Mouse (Mus musculus) cerebellum, adult 2 months (tissue): ENCODE data around the gene Rfc3. TPM values are rescaled to one million over a fixed set of nuclear protein-coding genes. Genes with fewer than 3 reads are reported as not detected.
"Not testable (repeated sequence)": the region's sequence is repeated elsewhere in the genome, so short reads cannot be mapped to it uniquely, and the experiment has no call there.

Source experiments
- DNase-seq, 2 experiments: peaks; one replicate each; pipeline ENCODE4 v3.0.0; 2021
- H3K27ac ChIP-seq: fragments of 200-500 bp; 2 replicates; pipeline ENCODE4 v1.5.1; 2012; ENCODE audit warnings: low read length, control low read depth, inconsistent platforms; ENCODE audit not compliant: insufficient read depth
- H3K27me3 ChIP-seq: fragments of 200-500 bp; 2 replicates; pipeline ENCODE4 v1.6.1; 2012; ENCODE audit warnings: inconsistent platforms, mild to moderate bottlenecking, low read length, moderate library complexity; ENCODE audit not compliant: control insufficient read depth, insufficient read depth
- H3K4me1 ChIP-seq: fragments of 200-500 bp; 2 replicates; pipeline ENCODE4 v1.6.1; 2011; ENCODE audit warnings: low read length; ENCODE audit not compliant: control insufficient read depth, insufficient read depth
- H3K4me3 ChIP-seq: fragments of 200-500 bp; replicated peaks from 2 replicates; pipeline ENCODE3; 2011; ENCODE audit warnings: mild to moderate bottlenecking, low read depth, low read length, control low read depth; ENCODE audit not compliant: insufficient read depth
- CTCF ChIP-seq: fragments of 200-500 bp; IDR thresholded peaks from 2 replicates; pipeline ENCODE4 v1.5.1; 2011; ENCODE audit warnings: low read depth, mild to moderate bottlenecking, control low read depth, low read length, moderate library complexity, borderline replicate concordance; ENCODE audit not compliant: insufficient read depth
- POLR2A ChIP-seq: fragments of 200-500 bp; IDR thresholded peaks from 2 replicates; pipeline ENCODE4 v1.6.1; 2011; ENCODE audit warnings: low read length, control low read depth, borderline replicate concordance; ENCODE audit not compliant: insufficient read depth
- WGBS: fragments of 180-500 bp; shearing (Covaris S2); methylation state at CpG from one replicate; pipeline ENCODE4 v1.1.7; 2018; 5-methylcytosine and 5-hydroxymethylcytosine counted together
- polyA plus RNA-seq: library from polyadenylated mRNA; depleted of rRNA; stranded (reverse); fragments of >200 nt; gene quantifications from 2 replicates; pipeline ENCODE4 v1.2.3, GENCODE M21; 2012; rRNA removed

Gene Rfc3
- polyA plus RNA-seq = 12.7 and 13.2 TPM in 2 replicates

DNA sequence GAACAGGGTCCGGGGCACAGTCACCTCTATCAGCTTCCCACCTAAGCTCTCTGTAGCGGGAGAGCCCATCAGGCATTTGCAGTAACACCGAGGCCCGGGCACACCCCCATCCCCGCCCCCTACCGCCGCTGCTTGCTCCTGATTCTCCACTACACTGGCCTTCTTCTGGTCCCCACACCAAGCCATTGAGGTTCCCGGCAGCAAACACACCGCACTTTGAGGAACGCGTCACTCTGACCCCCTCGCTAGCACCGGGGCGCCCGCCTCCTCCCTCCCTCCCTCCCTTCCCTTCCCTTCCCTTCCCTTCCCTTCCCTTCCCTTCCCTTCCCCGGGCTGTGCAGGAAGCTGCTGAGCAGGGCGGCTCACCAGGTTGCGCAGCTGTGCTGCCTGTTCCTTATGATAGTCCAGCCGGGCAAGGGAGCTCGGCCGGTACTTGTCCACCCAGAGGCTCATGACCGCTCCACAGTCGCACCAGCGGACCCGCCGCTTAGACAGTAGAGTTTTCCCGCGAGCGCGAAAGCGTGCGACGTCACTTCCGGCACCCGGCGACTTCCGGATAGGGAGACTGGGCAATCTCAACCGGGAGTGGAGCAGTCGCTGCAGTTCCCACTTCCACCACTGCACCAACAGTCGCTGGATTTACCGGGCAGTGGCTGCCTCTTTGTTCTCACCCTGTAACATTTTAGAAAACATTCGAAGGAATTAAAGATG is at the start of gene Rfc3:
Gene Rfc3, minus strand, starts transcription at position 543 of the 711 bp plus-strand sequence.
- TF ChIP-seq POLR2A (peak; percentile 35; the same call in 1 of the 2 replicates), CTCF (peak; percentile 70)
- no peaks in the 10 kb centered on the region for H3K4me1 ChIP-seq
- H3K27me3 ChIP-seq = no peaks in the 10 kb centered on the region
- H3K4me3 ChIP-seq = peak within 1 kb of the TSS; percentile 92
- H3K27ac ChIP-seq = no peak within 1 kb of the TSS
- WGBS = under 1% methylated on average over 41 of the region's 42 CpGs
- peak; percentile 92 to 95 for DNase-seq

DNA sequence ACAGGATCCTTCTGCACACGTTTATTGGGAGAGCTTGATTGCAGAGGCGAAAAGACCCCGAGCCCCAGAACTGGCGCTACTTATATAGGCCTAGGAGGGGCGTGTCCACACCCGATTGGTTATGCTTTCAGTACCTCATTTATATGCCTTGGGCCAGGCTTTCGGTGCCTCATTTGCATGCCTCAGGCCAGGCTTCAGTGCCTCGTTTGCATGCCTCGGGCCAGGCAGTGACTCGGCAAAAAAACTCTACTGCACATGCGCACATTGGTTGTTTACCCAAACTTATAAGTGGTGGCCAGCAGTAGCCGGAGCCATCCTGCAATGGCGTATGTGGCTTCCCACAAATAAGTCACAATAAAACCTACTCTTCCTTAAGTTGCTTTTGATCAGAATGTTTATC is 42.6 kb upstream of the Rfc3 start:
- DNase-seq, H3K27me3 ChIP-seq, H3K4me1 ChIP-seq, H3K27ac ChIP-seq, H3K4me3 ChIP-seq: not testable (repeated sequence)
- WGBS = 84% methylated on average over 13 of the region's 13 CpGs

DNA sequence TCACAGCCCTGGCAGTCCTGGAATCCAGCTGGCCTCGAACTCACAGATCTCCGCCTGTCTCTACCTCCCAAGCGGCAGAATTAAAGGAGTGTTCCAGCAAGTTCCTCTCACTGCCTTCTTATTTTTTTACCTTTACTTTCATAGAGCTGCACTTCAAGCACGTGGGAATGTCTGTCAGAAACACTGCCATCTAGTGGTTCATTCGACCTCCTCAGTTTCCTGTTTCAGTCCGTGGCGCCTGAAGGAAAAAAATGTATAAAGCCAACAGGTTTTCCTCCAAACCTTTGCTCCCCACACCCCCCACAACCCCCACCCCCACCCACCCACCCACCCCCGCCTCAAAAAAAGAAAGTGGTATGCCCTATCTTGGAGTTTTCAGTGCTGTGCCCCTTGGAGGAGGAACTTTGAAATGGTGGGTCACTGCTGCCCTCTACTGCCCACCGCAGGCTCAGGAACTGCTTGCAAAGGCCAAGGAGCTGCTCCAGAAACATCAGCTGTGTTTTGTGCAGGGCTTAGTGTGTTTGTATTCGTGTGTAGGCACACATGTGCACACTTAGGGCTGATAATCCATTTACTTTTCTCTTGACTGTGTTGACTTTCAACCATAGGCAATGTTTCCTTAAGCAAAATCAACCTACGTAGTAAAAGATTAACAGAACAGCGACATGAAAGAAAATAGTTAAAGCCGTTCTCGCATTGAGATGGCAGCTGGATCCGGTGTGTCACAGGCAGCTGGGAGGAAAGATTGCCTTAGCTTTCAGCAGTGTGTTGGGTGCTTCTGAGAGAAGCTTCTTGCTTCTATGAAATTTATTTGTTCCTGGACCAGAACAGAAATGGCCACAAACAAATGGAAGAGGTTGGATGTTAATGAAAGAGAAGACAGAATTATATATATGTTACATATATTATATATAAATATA is 35.8 kb upstream of the Rfc3 start:
- Histone ChIP-seq H3K27me3 (no peaks in the 10 kb centered on the region), H3K4me1 (no peaks in the 10 kb centered on the region), H3K27ac (no peak overlapping the region), H3K4me3 (no peak overlapping the region)
- DNase-seq = peak; percentile 40 to 58
- WGBS = 26% methylated on average over 15 of the region's 15 CpGs
- TF ChIP-seq CTCF (peak; percentile 60), POLR2A (no peak)

DNA sequence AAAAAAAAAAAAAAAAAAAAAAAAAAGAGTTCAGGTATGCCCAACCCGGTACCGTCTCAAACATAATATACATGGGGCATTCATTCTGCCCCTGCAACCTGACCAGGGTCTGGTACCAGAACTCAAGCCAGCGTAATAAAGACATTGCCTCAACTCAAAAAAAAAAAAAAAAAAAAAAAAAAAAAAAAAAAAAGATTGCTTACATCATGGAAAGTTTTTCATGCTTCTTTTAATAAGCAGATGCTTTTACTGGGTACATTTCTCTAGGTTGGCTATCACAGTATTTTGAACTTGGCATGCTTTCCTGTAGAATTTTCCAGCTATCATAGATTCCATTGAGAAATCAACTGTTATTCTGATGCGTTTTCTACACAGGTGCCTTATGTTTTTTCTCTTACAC is 11.2 kb upstream of the Rfc3 start:
- DNase-seq = no peak
- Histone ChIP-seq H3K27me3 (no peaks in the 10 kb centered on the region), H3K4me3 (no peak overlapping the region), H3K4me1 (no peaks in the 10 kb centered on the region), H3K27ac (no peak overlapping the region)
- 93% methylated on average over 4 of the region's 4 CpGs for WGBS
- TF ChIP-seq CTCF (no peak), POLR2A (no peak)

DNA sequence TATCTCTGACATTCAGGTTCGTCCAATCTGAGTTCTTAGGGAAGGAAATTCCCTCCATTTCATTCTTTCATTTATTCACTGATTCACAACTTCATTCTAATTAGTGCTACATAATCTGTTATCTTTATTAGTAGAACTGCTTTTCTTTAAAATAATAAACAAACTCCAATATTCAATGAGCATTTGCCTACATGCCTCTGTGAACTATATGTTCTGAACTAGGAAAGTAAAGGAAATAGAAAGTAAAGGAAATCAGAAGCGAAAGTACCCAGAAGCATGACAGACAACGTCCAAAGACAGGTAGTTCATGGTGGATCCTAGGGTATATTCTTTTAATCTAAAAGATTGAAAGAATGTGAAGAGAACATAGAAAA is 356 bp upstream of the Rfc3 start:
- no peak overlapping the region for H3K27ac ChIP-seq
- H3K4me3 ChIP-seq = peak overlapping the region; percentile 92
- H3K4me1 ChIP-seq = no peaks in the 10 kb centered on the region
- WGBS = 65% methylated on average over 3 of the region's 3 CpGs
- no peak for DNase-seq
- H3K27me3 ChIP-seq = no peaks in the 10 kb centered on the region
- TF ChIP-seq CTCF = no peak
- no peak for TF ChIP-seq POLR2A

DNA sequence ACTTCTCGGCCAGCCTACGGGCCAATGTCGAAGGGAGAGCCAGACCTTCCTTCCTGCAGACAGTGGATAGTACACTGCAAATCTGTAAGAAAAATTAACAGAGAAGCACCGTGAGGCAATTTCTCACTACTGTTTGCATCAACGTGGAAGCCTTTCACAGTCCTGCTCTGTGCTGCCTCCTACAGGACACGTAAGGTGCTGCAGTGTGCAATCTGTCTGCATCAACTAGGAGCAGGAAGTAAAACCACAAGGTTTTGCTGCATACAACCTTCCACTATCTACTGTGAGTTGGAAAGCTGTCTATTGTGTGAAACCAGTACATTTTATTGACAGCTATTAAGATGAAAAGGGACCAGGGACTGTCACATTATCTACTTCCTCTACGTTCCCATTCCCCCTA is 6.2 kb downstream of the Rfc3 start:
- Histone ChIP-seq H3K27ac (no peak overlapping the region), H3K4me1 (no peaks in the 10 kb centered on the region), H3K4me3 (no peak overlapping the region), H3K27me3 (no peaks in the 10 kb centered on the region)
- 95% methylated on average over 7 of the region's 7 CpGs for WGBS
- TF ChIP-seq CTCF = peak; percentile 31; the same call in 1 of the 2 replicates
- TF ChIP-seq POLR2A = no peak
- DNase-seq = no peak

DNA sequence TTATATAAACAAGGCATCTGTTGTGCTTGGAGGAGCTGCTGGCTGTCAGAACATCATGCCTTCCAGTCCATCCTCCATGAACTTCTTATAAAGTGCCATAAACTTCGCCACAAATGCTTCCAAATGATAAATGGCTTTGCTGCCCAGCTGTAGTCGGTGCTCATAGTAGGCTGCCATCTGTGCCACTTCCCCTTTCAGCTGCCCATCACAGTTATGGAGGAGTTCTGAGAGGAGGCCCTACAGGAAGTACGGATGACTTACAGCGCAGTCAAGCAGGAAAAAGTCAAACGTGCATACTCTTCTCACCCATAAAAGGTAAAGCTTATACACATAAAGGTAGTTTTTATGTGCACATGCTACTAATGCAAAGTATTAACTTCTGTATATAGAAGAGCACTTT is 8.2 kb downstream of the Rfc3 start:
- Histone ChIP-seq H3K27ac (no peak overlapping the region), H3K4me3 (no peak overlapping the region), H3K4me1 (no peaks in the 10 kb centered on the region), H3K27me3 (no peaks in the 10 kb centered on the region)
- TF ChIP-seq CTCF (no peak), POLR2A (no peak)
- WGBS = 93% methylated on average over 5 of the region's 5 CpGs
- DNase-seq = no peak

DNA sequence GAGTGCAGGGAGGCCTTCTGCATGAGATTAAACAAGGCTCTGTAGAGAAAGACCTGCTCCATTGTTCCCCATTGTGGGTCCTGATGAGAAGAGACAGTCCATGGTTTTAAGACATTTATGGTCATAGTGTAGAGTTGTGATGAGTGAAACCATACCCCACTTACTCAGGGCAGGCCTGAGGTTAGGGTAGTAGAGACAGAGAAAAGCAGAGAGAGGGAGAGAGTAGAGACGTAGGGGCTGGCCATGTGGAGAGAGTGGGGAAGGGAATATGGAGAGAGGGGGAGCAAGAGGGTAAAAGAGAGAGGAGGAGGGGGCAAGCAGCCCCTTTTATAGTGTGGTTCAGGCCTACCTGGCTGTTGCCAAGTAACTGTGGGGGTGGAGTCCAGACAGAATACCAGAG is 8.9 kb downstream of the Rfc3 start:
- H3K27ac ChIP-seq = no peak overlapping the region
- WGBS = 100% methylated on average over 1 of the region's 1 CpGs
- H3K4me1 ChIP-seq = no peaks in the 10 kb centered on the region
- no peak overlapping the region for H3K4me3 ChIP-seq
- no peaks in the 10 kb centered on the region for H3K27me3 ChIP-seq
- TF ChIP-seq CTCF (no peak), POLR2A (no peak)
- no peak for DNase-seq
